Mouse (Mus musculus): ENCODE measurements around the gene Syde2. TPM values are rescaled to one million over a fixed set of nuclear protein-coding genes. Genes with fewer than 3 reads are reported as not detected.

Syde2 gene
- 4.7 TPM for polyA plus RNA-seq (2014; fragmentation: Illumina TruSeq; extraction: RNeasy Lipid Tissue Mini Kit (QIAGEN cat#74804); ENCODE audit: insufficient read depth, low read depth, low replicate concordance)

DNA sequence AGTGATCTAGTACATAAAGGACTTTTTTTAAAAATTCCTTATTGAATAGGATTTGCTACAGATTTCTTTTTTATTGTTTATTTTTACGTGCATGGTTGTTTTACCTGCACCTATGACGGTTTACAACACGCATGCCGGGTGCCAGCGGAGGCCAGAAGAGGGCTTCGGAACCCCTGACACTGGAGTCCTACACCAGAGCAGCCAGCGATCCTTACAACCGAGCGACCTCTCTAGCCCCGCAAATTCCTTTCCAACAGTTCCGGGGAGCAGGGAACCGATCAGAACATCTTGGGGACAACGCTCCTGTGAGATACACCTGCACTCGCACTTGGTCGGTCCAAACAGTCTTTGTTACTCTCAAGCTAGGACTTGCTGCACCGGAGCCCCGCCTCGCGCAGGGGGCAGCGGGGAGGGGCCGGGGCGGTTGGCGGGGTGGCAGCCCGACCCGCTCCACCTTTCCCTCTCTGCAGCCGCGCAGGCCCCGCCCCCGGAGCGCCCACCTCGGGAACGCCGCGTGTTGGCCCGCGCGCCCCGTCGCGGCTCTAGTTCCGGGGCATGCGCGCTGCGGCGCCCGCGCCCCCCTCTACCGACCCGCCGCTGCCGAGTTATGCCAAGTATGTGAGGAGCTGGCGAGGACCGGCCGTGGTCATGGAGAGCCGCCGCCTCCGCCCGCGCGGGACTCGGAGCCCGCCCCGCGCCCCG is at the start of gene Syde2:
TSS of gene Syde2 (plus strand) at position 603 of the 702 bp plus-strand sequence.

Other genes starting within 250 kb of the Syde2 start
- 6.0 TPM for gene Ddah1, start 229.2 kb upstream of the Syde2 start, polyA plus RNA-seq (2014; fragmentation: Illumina TruSeq; extraction: RNeasy Lipid Tissue Mini Kit (QIAGEN cat#74804); ENCODE audit: insufficient read depth, low read depth, low replicate concordance)
- gene Bcl10, start 65.1 kb upstream of the Syde2 start, polyA plus RNA-seq (2014; fragmentation: Illumina TruSeq; extraction: RNeasy Lipid Tissue Mini Kit (QIAGEN cat#74804); ENCODE audit: insufficient read depth, low read depth, low replicate concordance), result 31.4 TPM
- 26.5 TPM for gene 2410004B18Rik, start 49.9 kb upstream of the Syde2 start, polyA plus RNA-seq (2014; fragmentation: Illumina TruSeq; extraction: RNeasy Lipid Tissue Mini Kit (QIAGEN cat#74804); ENCODE audit: insufficient read depth, low read depth, low replicate concordance)
- gene Wdr63, start 120.3 kb downstream of the Syde2 start, polyA plus RNA-seq (2014; fragmentation: Illumina TruSeq; extraction: RNeasy Lipid Tissue Mini Kit (QIAGEN cat#74804); ENCODE audit: insufficient read depth, low read depth, low replicate concordance), result 6.9 TPM
- 5.0 TPM for gene Mcoln3, start 129.6 kb downstream of the Syde2 start, polyA plus RNA-seq (2014; fragmentation: Illumina TruSeq; extraction: RNeasy Lipid Tissue Mini Kit (QIAGEN cat#74804); ENCODE audit: insufficient read depth, low read depth, low replicate concordance)
- 1.5 TPM for gene Mcoln2, start 162.0 kb downstream of the Syde2 start, polyA plus RNA-seq (2014; fragmentation: Illumina TruSeq; extraction: RNeasy Lipid Tissue Mini Kit (QIAGEN cat#74804); ENCODE audit: insufficient read depth, low read depth, low replicate concordance)
- 10.1 TPM for gene Lpar3, start 233.1 kb downstream of the Syde2 start, polyA plus RNA-seq (2014; fragmentation: Illumina TruSeq; extraction: RNeasy Lipid Tissue Mini Kit (QIAGEN cat#74804); ENCODE audit: insufficient read depth, low read depth, low replicate concordance)